Mouse (Mus musculus) CD4-positive helper T cell, adult 2 months (primary cell): Measurements from ENCODE around the gene E030018B13Rik.
A peak's percentile ranks its signal among the peaks of the same experiment; 100 is the strongest.

Experiments used
- DNase-seq: peaks from one replicate; pipeline ENCODE4 v3.0.0-alpha.2; 2012; ENCODE audit warnings: low read depth, missing footprints, low spot score

The E030018B13Rik gene

GRCm38 (mm10) chr7:63916268-63916907, at the start of gene E030018B13Rik:
Gene E030018B13Rik, plus strand, starts transcription at chr7:63916857.
- no peak for DNase-seq

- DNase-seq: no peak
These were observed 48.2 kb upstream of the E030018B13Rik start for GRCm38 (mm10) chr7:63868356-63868918.

GRCm38 (mm10) chr7:63871698-63872097, 45.0 kb upstream of the E030018B13Rik start:
- DNase-seq: no peak

- DNase-seq: no peak
These were observed 42.8 kb upstream of the E030018B13Rik start for GRCm38 (mm10) chr7:63873880-63874279.

GRCm38 (mm10) chr7:63875686-63876085, 41.0 kb upstream of the E030018B13Rik start:
- no peak for DNase-seq

GRCm38 (mm10) chr7:63876640-63877039, 40.0 kb upstream of the E030018B13Rik start:
- DNase-seq: no peak

- no peak for DNase-seq
These were observed 39.0 kb upstream of the E030018B13Rik start for GRCm38 (mm10) chr7:63877610-63878009.

- DNase-seq: no peak
These were observed 37.1 kb upstream of the E030018B13Rik start for GRCm38 (mm10) chr7:63879583-63879982.

- DNase-seq: no peak
These were observed 33.9 kb upstream of the E030018B13Rik start for GRCm38 (mm10) chr7:63882739-63883138.

- no peak for DNase-seq
These were observed 31.6 kb upstream of the E030018B13Rik start for GRCm38 (mm10) chr7:63885025-63885424.

- DNase-seq: no peak
These were observed 29.6 kb upstream of the E030018B13Rik start for GRCm38 (mm10) chr7:63887034-63887551.

GRCm38 (mm10) chr7:63887602-63888123, 29.0 kb upstream of the E030018B13Rik start:
- no peak for DNase-seq

- DNase-seq: no peak
These were observed 28.0 kb upstream of the E030018B13Rik start for GRCm38 (mm10) chr7:63888674-63889073.

- DNase-seq: no peak
These were observed 27.3 kb upstream of the E030018B13Rik start for GRCm38 (mm10) chr7:63889116-63889975.

- DNase-seq: no peak
These were observed 25.1 kb upstream of the E030018B13Rik start for GRCm38 (mm10) chr7:63891488-63892075.

- DNase-seq: no peak
These were observed 23.5 kb upstream of the E030018B13Rik start for GRCm38 (mm10) chr7:63893201-63893600.

- DNase-seq: no peak
These were observed 22.9 kb upstream of the E030018B13Rik start for GRCm38 (mm10) chr7:63893729-63894128.

- DNase-seq: no peak
These were observed 22.0 kb upstream of the E030018B13Rik start for GRCm38 (mm10) chr7:63894662-63895061.

- DNase-seq: no peak
These were observed 21.4 kb upstream of the E030018B13Rik start for GRCm38 (mm10) chr7:63895223-63895622.

- DNase-seq: no peak
These were observed 20.2 kb upstream of the E030018B13Rik start for GRCm38 (mm10) chr7:63896276-63896967.

- peak; percentile 74 for DNase-seq
These were observed 19.6 kb upstream of the E030018B13Rik start for GRCm38 (mm10) chr7:63896968-63897468.
